Mouse (Mus musculus): ENCODE results near the gene Slc9a3r1. TPM values are rescaled to one million over a fixed set of nuclear protein-coding genes. Genes with fewer than 3 reads are reported as not detected.

Gene Slc9a3r1
- polyA plus RNA-seq, 1 experiment from 2014 or later, result 41.1 TPM

Other genes starting within 250 kb of the Slc9a3r1 start
- gene Cd300lb, start 229.0 kb upstream of the Slc9a3r1 start, polyA plus RNA-seq (2016; fragmentation: Nextera tagmentation; extraction: Ambion mirVana), result not detected in 2 replicates
- gene Cd300c, start 194.2 kb upstream of the Slc9a3r1 start, polyA plus RNA-seq (2016; fragmentation: Nextera tagmentation; extraction: Ambion mirVana), result not detected in 2 replicates
- 0.08 and 0.11 TPM in 2 replicates for gene Cd300ld, start 173.4 kb upstream of the Slc9a3r1 start, polyA plus RNA-seq (2016; fragmentation: Nextera tagmentation; extraction: Ambion mirVana)
- gene Cd300c2, start 161.5 kb upstream of the Slc9a3r1 start, polyA plus RNA-seq (2016; fragmentation: Nextera tagmentation; extraction: Ambion mirVana), result 1.1 and 1.2 TPM in 2 replicates
- not detected in 2 replicates for gene Cd300ld2, start 147.1 kb upstream of the Slc9a3r1 start, polyA plus RNA-seq (2016; fragmentation: Nextera tagmentation; extraction: Ambion mirVana)
- not detected in 2 replicates for gene Cd300ld4, start 136.3 kb upstream of the Slc9a3r1 start, polyA plus RNA-seq (2016; fragmentation: Nextera tagmentation; extraction: Ambion mirVana)
- gene Cd300ld5, start 125.6 kb upstream of the Slc9a3r1 start, polyA plus RNA-seq (2016; fragmentation: Nextera tagmentation; extraction: Ambion mirVana), result not detected in 2 replicates
- gene Cd300ld3, start 114.9 kb upstream of the Slc9a3r1 start, polyA plus RNA-seq (2016; fragmentation: Nextera tagmentation; extraction: Ambion mirVana), result not detected in 2 replicates
- not detected in 2 replicates for gene Cd300e, start 101.2 kb upstream of the Slc9a3r1 start, polyA plus RNA-seq (2016; fragmentation: Nextera tagmentation; extraction: Ambion mirVana)
- gene Rab37, start 71.9 kb upstream of the Slc9a3r1 start, polyA plus RNA-seq (2016; fragmentation: Nextera tagmentation; extraction: Ambion mirVana), result 2.0 and 3.5 TPM in 2 replicates
- gene Cd300lf, start 29.3 kb upstream of the Slc9a3r1 start, polyA plus RNA-seq (2016; fragmentation: Nextera tagmentation; extraction: Ambion mirVana), result 0.61 TPM in 1 of 2 replicates, not detected in the other
- gene Tmem104, start 24.1 kb downstream of the Slc9a3r1 start, polyA plus RNA-seq (2016; fragmentation: Nextera tagmentation; extraction: Ambion mirVana), result 8.6 and 9.7 TPM in 2 replicates
- gene Nat9, start 24.5 kb downstream of the Slc9a3r1 start, polyA plus RNA-seq (2016; fragmentation: Nextera tagmentation; extraction: Ambion mirVana), result 19.7 and 20.3 TPM in 2 replicates
- 0.96 and 1.0 TPM in 2 replicates for gene Grin2c, start 103.9 kb downstream of the Slc9a3r1 start, polyA plus RNA-seq (2016; fragmentation: Nextera tagmentation; extraction: Ambion mirVana)
- 16.4 and 18.9 TPM in 2 replicates for gene Fdxr, start 113.7 kb downstream of the Slc9a3r1 start, polyA plus RNA-seq (2016; fragmentation: Nextera tagmentation; extraction: Ambion mirVana)
- 0.34 and 0.46 TPM in 2 replicates for gene Fads6, start 134.3 kb downstream of the Slc9a3r1 start, polyA plus RNA-seq (2016; fragmentation: Nextera tagmentation; extraction: Ambion mirVana)
- not detected in 2 replicates for gene Otop2, start 143.8 kb downstream of the Slc9a3r1 start, polyA plus RNA-seq (2016; fragmentation: Nextera tagmentation; extraction: Ambion mirVana)
- gene Ush1g, start 158.7 kb downstream of the Slc9a3r1 start, polyA plus RNA-seq (2016; fragmentation: Nextera tagmentation; extraction: Ambion mirVana), result 0.08 and 0.28 TPM in 2 replicates
- 0.55 and 0.59 TPM in 2 replicates for gene Otop3, start 171.4 kb downstream of the Slc9a3r1 start, polyA plus RNA-seq (2016; fragmentation: Nextera tagmentation; extraction: Ambion mirVana)
- gene Hid1, start 204.4 kb downstream of the Slc9a3r1 start, polyA plus RNA-seq (2016; fragmentation: Nextera tagmentation; extraction: Ambion mirVana), result 28.9 and 30.3 TPM in 2 replicates
- gene Cdr2l, start 218.6 kb downstream of the Slc9a3r1 start, polyA plus RNA-seq (2016; fragmentation: Nextera tagmentation; extraction: Ambion mirVana), result 30.0 and 30.1 TPM in 2 replicates
- 193 and 199 TPM in 2 replicates for gene Mrpl58, start 240.4 kb downstream of the Slc9a3r1 start, polyA plus RNA-seq (2016; fragmentation: Nextera tagmentation; extraction: Ambion mirVana)

All from neural tube, embryonic 12.5 days (tissue).